Mouse (Mus musculus) kidney, postnatal 4 days (tissue): ENCODE measurements around the gene Gabbr2.
A peak's percentile ranks its signal among the peaks of the same experiment; 100 is the strongest.

Source experiments
- DNase-seq, 2 experiments: peaks; one replicate each; pipeline ENCODE4 v3.0.0; 2021; ENCODE audit warnings: mixed read lengths in 2 of 2

Gene Gabbr2

DNA sequence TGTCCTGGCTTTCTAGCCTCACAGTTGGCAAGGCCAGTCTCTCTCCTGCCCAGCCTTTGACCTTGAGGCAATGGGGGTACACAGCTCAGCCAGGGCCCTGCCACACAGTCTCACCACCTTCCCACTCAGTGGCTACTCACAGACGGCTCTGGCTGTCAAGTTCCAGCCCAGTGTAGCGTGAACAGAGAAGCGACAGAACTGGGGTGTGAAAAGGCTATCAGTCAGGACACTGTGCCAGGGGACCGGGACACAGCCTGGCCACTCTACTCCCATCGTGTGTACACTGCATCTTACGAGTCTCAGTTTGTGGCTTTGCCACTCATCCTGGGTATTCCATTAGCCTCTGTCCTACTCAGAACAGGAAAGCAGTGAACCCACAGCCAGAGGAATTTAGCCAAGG lies 295.2 kb downstream of the Gabbr2 start:
- no peak for DNase-seq

DNA sequence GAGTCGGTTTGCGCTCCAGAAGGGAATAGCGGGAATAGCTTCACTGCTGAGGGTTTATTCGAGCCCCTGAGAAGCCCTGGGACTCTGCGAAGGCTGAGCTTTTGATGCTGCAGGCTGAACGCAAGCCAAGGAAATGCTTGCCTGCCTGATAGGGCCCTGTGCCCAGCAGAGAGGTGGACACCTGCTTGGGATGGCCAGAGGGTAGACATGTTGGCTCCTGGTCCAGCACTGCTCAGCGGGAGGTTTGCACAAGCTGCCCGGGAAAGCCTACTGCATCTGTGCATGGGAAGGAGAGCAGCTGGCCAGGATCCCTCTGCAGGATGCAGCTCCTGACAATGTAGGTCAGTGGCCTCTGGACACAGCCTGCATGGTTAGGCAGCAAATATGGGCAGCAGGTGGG lies 301.1 kb downstream of the Gabbr2 start:
- DNase-seq = no peak

DNA sequence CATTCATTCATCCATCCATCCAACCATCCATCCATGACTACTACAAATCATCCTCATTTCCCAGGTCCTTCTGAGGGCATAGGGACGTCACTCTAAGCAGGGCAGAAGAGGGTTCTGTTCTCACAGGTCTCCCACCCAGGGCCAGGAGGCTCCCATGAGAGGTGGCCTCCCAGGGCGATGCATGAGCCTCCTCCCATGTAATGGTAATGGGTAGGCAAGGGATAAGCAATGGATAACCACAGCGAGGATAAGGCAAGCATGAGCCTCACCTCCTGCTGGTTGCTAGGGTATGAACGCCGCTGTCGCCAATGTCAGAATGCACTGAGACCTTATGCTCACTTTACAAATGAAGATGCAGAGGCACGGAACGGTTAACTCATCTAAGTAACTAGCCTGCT lies 301.7 kb downstream of the Gabbr2 start:
- DNase-seq = no peak

DNA sequence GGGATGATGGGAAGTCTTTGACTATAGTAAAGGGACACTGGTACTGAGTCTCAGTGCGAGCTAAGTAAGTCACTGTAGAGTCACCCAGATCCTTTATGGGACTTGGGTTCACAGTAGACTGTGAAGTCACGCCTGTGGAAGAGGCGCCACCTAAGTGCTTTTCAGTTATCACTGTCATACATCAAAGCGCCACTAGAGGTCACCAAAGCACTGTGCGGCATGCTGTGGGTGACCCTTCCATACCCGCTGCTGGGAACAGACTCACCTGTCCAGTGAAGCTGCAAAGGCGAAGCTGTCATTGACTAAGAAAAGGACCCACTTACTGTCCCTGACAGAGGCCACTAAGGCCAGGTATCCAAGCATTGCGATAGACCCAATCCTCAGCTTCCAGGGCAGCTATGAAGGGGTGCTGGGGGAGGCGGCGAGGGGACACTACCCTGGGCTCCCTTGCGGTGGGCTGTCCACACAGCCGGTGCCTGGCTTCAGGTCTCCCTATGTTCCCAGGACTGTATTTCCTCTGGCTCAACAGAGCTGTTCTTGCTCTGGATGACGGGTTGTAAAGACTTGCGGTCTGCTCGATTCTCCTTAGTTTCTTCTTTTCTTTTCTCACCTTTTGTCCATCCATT lies 302.2 kb downstream of the Gabbr2 start:
- DNase-seq = peak; percentile 82 to 83

DNA sequence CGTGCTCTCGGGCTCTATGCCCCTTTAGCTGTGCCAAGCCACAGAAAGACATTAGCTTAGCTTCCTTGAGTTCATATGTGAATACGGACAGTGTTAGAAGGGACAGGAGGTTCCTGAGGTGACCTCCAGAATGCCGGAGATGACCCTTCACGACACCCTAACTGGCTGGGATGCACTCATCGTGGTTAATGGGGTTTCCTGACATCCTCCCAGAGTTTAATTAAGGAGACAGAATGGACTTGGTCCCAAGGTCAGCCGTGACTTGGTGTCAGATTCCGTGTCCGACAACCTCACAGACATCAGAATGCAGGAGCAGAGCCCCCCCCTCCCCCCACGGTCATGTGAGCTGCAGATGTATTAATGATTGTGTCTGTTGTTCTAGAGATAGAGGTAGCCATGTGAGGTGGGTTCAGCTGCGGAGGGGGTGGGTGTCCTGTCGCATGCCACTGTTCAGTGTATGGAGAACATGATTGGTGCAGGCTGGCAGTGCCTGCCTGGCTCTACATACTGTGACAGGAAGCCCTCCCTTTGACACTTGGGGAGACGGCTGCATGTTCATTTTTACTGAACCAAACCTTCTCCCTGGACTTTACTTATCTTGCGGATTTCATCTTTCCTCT lies 303.4 kb downstream of the Gabbr2 start:
- DNase-seq = no peak

DNA sequence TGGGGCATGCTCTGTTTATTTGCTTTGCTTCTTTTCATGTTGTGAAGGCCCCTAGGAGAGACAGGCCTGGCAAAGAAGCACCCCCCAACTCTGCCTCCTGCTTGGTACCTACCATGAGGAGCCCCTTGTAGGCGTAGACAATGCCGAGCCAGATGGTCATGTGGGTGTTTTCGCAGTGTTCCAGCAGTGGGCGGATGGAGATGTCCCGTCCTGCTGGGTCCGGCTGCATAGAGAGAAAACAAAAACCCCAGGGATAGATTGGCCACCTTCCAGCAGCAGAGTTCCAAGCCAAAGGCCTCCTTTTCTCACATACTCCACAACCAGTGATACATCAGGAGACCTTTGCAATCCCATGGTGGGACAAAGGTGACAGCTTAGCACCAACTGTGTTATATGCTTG lies 307.5 kb downstream of the Gabbr2 start:
- DNase-seq = peak; percentile 54 to 58

DNA sequence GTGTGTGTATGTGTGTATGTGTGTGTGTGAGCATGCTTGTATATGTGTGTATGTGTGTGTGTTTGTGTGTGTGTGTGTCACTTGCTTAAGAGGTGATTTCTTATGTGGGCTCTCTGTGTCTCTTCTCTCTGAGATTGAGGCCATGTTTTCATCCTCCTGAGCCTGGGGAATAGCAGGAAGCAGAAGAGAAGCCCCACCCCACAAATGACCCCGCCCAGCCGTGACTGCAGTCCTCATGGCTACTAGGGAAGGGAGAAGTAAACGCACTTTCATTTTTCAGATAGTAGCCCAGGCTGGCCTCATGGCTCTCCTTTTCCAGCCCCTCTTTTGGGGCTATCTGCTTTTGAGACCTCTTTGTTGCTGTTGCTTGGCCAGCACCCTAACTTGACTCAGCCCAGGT lies 315.0 kb downstream of the Gabbr2 start:
- DNase-seq = no peak

DNA sequence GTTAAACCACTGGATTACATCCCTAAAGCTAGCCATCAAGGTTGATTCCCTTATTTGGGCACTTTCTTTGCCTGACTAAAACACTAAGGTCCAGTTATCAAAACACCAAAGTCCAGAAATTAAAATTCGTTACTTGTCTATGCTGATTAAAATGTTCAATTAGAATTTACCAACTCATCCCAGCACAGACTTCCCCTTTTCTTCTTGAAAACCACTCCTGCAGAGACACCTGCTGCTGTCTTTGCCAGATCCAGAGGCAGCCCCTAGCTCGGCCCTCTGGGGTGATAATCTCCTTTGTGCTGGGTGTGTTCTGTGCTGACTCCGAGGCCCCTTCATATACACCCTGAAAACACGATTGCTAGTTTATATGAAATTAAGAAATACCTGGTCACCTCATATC lies 315.7 kb downstream of the Gabbr2 start:
- no peak for DNase-seq

DNA sequence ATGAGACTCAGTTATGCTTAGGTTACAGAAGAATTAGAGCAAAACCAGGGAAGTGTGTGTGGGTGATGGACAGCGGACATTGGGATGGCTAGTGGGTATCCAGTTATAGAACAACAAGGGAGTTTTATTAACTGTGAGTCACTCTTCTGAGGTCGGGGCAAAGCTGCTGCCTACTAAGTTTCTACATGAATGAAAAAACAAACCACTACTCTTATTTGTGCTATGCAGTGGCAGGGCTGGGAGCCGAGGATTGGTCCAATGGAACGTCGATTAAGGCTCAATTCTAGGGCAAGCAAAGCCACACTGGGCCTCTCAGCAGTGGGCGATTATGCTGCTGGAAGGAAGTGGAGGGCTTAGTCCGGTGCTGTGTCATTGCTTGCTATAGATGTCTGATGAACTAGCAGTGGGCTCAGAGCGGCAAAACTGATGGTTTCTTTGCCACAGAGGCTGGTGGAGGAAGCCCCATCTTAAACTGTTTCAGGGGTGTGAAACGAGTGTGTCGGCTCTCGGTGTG lies 316.3 kb downstream of the Gabbr2 start:
- DNase-seq = no peak

DNA sequence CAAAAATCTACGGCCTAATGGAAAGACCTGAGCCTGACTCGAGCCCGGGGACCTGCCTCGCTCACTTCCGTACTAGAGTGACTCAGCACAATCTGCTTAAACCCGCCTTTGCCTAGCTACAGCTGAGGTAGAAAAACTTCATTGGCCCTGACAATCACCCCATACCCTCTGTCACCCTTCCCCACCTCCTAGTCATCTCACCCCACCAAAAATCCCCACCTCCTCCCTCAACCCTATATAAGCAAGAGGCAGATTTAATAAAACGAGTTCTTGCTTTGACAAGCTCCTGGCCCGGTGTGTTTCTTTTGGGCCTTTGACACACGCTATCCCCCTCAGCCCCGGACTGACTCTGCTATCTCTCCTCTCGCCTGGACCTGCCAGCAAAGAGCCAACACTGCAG lies 323.1 kb downstream of the Gabbr2 start:
- no peak for DNase-seq

DNA sequence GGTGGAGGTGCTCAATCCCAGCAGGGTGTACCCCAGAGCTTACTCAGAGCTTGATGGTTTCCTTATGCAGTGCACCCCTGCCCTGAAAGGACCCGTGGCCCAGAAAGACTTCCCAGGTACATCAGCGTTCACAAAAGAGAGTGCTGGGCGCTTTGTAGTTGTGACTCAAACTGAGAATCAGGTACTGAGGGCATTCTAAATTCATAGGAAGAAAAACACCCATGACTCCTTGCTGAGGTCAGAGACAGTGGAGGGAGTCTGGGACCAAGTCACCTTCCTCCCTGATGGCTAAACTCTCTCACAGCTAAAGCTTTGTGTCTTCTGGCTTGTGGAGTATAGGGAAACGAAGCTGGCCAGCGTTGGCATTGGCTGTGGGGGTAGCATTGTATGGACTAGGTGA lies 325.3 kb downstream of the Gabbr2 start:
- DNase-seq = no peak

DNA sequence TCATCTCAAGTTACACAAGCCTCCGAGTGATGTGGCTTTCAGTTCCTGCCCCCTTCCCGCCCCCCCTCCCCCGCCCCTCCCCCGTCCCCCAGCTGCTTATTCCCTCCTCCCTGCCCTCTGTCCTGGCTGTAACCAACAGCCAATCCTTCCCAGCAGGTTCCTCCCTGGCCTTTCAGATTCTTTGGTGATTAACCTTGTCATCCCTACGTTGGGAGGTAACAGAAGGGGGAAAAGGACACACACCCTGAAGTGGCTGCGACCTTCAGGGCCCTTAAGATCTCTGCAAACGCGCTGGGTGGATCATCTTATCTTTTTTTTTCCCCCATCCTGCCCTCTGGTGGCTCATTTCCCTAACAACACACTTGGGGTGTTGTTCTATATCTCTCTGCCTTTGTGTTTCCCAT lies 326.3 kb downstream of the Gabbr2 start:
- DNase-seq = peak; percentile 52 to 62

DNA sequence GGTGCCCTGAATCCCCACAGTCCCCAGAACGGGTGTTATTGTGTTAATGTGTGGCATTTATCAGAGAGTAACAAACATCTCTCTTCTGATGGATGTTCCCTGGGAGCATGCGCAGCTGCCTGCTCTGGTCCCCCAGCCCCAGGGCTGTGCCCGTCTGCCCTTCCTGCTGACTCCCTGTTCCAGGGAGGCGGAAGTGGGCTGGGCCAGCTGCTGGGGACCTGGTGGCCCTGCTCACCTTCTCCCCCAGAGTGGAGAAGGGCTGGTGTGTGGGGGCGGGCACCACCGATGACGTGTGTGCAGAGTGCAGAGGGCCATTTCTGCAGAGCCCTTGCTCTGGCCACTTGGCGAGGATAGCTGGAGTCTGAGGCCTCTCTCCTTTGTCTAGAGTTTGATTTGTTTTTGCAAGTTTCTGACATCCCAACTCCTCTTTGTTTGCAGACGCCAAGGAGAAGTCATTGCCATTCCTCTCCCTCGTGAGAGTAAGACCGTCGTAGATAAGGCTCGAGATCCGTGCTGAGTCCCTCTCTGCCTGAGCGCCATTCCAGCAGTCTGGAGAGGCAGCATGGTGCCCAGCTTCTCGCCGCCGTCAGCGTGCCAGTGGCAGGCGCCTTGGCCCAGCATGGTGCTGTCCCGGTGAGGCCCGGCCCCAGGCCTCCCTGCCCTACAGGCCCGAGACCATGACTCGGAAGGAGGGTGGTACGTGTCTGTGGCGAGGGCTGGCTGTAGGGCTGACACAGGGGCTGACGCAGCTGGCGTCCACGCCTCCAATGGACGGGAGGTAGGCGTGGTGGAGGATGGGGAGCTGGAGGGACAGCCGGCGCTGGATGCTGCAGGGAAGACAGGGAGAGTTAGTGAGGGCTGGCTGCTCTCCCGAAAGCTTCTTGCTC lies 327.3 kb downstream of the Gabbr2 start:
- DNase-seq = peak; percentile 79 to 88

DNA sequence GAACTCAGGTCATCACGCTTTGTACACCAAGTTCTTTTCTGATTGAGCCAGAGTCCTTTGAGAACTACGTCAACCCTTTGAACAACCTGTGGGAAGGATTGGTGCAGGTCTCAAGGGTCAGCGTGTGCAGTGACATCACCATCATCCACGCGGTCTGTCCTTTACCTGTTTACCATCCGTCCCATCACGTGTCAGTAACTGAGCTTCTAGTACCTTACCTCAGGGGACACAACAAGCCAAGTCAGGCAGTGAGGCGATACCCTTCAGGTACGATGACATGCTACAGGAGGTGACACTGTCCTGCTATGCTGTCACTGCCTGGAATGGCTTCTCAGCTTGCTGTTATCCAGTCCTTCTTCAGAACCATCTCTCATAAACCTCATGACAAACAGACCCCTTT lies 330.2 kb downstream of the Gabbr2 start:
- DNase-seq = no peak

DNA sequence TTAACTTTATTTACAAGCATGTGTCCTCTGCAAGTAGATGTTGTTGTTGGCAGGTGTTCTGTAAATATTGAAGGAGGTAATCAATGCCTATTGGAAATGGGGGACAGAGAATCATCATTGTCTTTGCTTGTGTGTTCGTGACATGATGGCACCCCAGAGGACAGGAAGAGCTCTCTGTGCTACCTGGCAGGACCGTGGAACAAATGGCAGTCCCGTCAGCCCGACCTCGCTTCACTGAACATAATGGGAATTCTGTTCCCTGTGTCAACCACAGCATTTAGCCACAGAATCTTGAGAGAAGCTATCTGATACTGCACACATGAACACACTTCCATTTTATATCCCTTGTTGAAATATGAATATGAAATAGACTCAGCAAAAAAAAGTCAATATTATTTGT lies 332.7 kb downstream of the Gabbr2 start:
- no peak for DNase-seq

DNA sequence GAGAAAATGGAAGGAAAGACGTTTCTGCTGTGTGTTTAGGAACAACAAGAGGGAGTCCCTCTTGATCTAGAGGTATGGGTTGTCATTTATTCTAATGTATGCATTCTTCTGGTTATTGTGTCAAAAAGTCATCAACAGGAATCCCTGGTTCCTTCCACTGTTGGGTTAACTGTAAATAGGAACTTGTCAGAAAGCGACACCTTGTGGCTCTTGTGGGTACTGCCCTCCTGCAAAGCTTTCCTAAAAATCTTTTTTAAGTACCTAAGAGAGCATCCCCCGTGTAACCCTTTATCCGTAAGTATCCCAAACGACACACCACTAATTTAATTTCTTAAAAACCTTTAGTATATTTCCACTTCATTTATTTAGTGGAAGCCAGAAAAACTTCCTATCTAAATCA lies 334.6 kb downstream of the Gabbr2 start:
- peak; percentile 87 to 89 for DNase-seq

DNA sequence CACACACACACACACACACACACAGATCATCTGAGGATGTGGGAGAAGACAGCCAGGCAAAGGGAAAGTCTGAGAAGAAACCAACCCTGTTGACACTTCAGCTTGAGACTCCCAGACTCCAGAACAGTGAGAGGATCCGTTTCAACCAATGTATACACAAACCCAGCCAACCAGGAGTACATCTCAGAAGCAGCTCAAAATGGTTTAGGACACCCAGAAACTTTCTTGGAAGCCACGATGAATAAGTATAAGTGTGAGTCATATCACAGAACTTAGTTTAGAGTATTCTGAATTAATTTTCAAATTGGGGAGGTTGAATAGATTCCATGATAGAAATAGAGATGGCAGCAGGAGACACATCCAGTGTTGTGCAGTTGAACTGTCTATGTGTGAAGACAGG lies 335.7 kb downstream of the Gabbr2 start:
- DNase-seq = no peak

DNA sequence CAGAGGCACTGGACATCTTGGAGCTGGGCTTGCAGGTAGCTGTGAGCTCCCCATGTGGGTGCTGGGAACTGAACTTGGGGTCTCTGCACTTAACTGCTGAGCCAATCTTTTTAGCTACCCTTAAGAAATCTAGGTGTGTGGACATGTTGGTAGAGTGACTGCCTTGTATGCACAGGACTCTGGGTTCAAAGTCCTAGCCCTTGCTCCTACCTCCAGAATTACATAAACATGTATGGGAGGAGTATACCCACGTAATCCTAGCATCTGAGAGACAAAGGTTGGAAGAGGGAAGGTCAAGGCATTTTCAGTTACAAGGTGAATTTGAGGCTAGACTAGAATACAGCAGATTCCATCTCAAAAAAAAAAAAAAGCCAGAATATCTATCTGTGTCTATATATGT lies 336.4 kb downstream of the Gabbr2 start:
- DNase-seq = no peak

DNA sequence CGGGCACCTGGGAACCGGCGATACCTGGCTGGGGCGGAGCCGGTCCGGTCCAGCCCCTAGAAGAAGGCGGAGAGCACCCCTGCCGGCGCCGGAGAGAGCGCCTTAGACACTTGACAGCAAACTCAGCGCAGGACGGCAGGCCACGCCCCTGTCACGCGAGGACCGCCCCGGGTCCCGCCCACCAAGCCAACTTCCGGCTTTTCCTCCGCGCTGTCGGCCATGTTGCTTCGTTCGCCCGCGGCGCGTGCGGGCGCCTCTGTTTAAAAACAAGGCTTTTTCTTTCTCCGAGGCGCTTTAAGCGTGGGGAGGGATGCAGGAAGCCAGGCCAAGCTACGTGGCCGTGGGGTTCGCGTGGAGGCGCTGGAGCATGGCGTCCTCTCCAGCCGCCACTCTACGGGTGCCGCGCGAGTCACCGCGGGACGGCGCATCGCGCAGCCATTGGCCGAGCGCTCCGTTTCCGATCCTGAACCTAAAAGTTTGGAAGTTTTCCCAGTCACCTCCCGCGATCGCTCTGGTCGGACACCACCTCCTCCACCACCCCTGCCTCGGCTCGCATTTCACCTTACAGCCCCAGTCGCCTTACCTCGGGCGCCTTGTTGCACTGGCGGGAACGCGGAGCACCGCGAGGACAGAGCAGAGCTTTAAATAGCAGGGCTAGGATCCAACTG lies 341.5 kb downstream of the Gabbr2 start, which contains the start of gene Tbc1d2:
TSS of gene Tbc1d2 (minus strand) at position 124 of the 668 bp plus-strand sequence.
- DNase-seq = peak; percentile 97 to 98

DNA sequence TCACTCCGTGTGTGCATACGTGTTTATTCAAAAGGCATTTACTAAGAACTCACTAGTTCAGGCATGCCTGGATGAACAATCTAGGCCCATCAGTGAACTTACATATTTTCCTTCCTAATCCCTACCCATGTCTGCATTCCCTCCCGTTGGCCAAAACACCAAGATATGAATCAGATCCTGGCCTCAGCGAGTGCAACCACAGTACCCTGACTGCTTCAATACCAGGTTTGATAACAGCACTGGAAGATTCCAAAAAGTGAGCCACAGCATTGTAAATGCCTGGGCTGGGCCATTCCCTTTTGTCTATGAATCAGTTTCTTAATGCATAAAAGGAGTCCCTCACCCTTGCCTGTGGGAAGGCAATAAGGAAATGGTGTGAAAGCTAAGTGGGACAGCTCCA lies 342.5 kb downstream of the Gabbr2 start:
- DNase-seq = no peak

DNA sequence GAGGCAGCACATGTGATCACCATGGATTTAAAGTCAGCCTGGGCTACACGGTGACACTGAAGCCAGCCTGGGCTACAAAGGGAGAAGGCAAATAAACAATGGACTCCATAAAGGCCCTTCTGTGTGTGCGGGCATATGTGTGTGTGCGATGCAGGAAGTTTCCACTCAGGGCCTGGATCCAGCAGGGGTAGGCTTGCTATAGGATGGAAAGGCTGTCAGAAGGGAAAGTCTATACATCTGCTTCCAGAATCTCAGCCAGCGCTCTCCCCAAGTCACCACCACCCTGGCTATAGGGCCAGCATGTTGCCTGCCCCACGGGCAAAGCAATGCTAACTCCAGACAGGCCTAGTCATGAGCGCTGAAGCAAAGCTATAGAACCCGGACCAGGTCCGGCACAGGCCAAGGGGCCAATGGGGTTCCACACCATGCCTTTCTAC lies 348.0 kb downstream of the Gabbr2 start:
- DNase-seq = no peak

DNA sequence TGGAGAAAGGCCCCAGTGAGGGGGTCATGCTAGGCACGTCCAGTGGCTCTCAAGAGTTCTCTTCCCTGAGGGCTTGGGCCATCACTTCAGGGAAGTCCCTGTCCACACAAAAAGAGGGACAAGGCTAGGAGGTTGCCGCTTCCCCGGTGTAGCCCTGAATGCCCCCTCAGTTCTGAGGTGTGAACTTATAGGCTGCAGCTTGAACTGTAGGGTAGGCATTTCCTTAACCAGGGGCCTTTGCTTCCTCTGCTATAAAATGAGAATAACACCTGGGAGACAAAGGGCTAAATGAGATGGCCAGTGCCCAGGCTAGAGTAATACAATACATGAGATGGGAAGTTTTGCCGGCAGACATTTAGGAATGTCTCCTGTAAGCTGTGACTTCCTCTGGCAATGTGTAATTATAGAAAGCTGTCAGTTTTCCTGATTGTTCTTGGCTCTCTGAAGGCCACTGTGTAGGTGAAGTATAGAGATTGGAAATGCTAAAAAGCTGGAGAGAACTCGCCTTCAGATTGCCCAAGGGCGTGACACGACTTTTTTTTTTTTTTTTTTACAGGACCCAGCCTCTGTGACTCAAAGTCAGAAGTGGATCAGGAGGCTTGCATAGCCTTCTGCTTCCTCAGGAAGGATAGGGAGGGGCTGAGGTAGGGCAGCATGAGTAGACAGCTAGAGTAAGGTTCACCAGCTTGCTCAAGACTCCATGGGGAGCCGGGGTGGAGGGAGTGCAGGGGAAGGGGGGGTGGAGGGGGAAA lies 348.6 kb downstream of the Gabbr2 start:
- DNase-seq = peak; percentile 28 to 53
